Mouse (Mus musculus): ENCODE measurements at regions not wholly inside any gene's neighbourhood (a gene's known extent, or its start where the extent isn't known, plus 50 kb on each side); places are given as distances from the start of the nearest gene placed in this dataset.

- DNase-seq (ENCODE audit: low spot score in 2 of 2) = no peak
Observed at GRCm38 (mm10) chr5:62545785-62546184, 220.2 kb downstream of the Arap2 start.

DNA sequence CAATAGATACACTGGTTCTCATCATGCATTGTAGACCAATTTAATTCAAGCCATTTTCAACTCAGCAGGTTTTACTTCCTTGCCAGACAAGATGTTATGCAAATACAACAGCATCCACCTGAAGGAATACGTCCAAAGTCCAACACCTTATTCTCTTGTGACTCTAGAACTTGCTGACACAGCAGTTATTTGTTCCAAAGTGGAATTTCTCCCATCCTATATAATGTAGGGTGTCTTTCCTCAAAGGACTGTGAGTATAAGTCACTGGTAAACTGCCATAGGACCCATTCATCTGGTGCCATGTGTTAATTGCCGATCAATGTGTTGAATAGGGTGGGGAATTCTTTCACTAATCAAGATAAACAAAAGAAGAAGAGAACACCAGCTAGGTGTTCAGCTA lies 226.7 kb downstream of the Arap2 start:
- DNase-seq (ENCODE audit: low spot score in 2 of 2) = no peak

DNA sequence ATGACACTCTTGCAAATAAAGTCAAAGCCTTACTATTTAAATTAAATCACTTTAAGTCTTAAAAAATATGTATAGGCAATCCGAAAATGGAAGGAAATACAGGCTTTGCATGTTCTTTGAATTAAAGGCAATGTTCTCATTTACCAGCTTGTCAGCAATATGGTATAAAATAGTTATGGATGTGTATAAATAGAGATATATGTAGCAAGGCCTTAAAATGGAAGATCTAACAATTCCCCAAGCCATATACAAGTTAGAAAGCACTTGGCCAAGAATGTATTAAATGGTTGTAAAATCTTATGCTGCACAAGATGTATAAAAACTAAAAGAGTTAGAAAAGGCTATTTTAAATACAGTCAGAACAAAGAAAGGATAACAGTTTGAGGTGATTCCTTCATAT lies 254.1 kb downstream of the Arap2 start:
- DNase-seq (ENCODE audit: low spot score in 2 of 2) = no peak

GRCm38 (mm10) chr5:62483521-62483920 lies 282.4 kb downstream of the Arap2 start:
- DNase-seq (ENCODE audit: low spot score in 2 of 2) = peak; percentile 20 to 36

DNA sequence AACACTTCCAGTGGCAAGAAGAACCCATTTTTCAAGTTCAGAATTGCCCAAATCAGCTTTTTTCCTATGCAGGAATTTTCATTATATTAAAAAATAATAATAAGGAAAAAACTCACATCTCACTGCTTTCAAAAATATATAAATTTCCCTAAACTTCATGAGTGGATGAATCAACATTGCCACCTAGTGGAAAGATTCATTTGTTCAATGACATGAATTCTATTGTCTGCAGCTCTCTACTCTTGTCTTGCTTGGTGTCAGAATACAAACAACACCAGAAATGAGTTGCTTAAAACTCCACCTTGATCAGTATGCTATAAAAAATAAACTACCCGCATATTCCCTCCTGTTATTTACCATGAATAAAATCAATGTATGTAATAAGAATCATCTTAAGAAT lies 285.0 kb downstream of the Arap2 start:
- DNase-seq (ENCODE audit: low spot score in 2 of 2) = no peak

DNA sequence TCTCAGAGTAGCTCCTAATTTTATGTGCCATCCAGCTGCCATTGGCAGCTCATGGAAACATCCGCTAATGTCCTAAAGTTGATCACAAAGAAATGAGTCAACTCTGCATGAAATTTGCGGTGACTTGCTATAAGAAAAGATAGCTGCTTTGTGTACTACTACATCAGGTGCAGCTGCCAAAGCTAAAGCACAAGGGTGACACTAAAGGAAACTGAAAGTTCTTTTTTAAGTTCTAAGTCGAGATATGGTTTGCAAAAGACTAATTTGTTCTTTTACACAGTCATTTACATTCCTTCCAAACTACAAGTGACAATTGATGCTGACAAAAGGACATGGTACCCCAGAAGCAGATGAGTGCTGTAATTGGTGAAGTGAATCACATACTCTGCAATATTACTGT lies 292.5 kb downstream of the Arap2 start:
- DNase-seq (ENCODE audit: low spot score in 2 of 2) = no peak

- no peak for DNase-seq (ENCODE audit: low spot score in 2 of 2)
Observed at GRCm38 (mm10) chr5:62466802-62467201, 299.2 kb downstream of the Arap2 start.

DNA sequence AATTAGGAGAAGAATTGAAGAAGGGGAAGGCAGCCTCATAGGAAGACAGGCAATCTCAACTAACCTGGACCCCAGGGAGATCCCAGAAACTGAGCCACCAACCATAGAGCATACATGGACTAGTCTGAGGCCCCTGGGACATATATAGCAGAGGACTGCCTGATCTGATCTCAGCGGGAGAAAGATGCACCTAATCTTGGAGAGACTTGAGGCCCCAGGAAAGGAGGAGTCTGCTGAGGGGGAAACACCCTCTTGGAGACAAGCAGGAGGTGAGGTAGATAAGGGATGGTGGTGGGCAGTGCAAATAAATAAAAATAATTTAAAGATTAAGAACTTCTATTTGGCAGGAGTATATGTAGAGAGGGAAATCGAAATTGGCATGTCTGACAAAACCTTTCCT lies 303.4 kb downstream of the Arap2 start:
- DNase-seq (ENCODE audit: low spot score in 2 of 2) = no peak

Measured in gastrocnemius, postnatal 4 days (tissue).